Mouse (Mus musculus) stomach, postnatal 0 days (tissue): ENCODE results near the gene Lrrc28.

Experiments
- CTCF ChIP-seq: IDR thresholded peaks from 2 replicates; pipeline ENCODE4 v1.5.1; 2016; ENCODE audit warnings: antibody characterized with exemption, low read depth, mild to moderate bottlenecking, moderate library complexity
- EP300 ChIP-seq: optimal IDR thresholded peaks from 2 replicates; pipeline ENCODE3; 2016; ENCODE audit warnings: antibody characterized with exemption

- TF ChIP-seq CTCF (no peak), EP300 (no peak)
These were observed 165.9 kb downstream of the Lrrc28 start for GRCm38 (mm10) chr7:67479168-67479567.
